Comparison of ENCODE assay signal across 9 mouse cellular contexts in the genomic region with DNA sequence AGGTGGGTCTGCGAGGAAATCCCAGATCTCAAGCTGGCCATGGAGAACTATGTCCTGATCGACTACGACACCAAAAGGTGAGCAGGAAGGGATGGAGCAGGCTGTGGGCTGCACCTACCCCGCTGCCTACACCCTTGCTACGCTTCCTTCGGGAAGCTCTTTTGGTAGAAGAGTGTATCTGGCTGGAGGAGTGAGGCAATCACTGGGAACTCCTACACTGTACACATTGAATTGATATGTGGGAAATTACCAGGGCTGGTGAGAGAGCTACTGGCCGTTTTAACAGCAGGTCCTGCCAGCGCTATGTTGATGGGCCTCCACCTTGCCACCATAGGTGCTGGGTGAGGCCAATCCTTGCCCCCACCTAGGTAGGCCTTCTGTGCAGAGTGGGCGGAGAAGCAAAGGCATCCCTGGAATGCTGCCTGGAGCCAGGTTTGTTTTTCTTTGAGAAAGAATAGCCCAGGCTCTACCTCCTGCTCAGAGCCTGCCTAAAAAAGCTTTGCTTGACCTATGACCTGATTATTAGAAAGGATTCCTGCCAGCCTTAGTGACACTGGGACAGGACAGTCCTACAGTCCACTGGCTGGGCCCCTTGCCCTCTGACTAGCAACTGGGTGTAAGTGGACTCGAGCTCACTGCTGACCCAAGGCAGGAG. TPM values are rescaled to one million over a fixed set of nuclear protein-coding genes. Genes with fewer than 3 reads are reported as not detected.
A peak's percentile ranks its signal among the peaks of the same experiment; 100 is the strongest.
DNase-seq lines count a peak whose midpoint lies in the region; ATAC-seq and TF ChIP-seq lines count a peak whose summit lies in the region.
"Had no signal": no experiment of that assay in that cellular context is flagged by ENCODE, and none has a peak within 500 bp of the region (broad histone marks: within the 10 kb centered on the region; RNA-seq: fewer than 3 reads in every experiment).

No protein-coding gene starts in this region.

- peak overlapping the region; percentile 65 for H3K27ac ChIP-seq in heart, postnatal 0 days (ENCODE audit: low read depth)
- peak overlapping the region; percentile 21; the same call in 1 of the 2 replicates for H3K27ac ChIP-seq in cortical plate, adult 2 months (ENCODE audit: insufficient read depth, low read length)
- no peak overlapping the region for H3K27ac ChIP-seq in midbrain, embryonic 13.5 days

- no peaks in the 10 kb centered on the region for H3K9me3 ChIP-seq in heart, postnatal 0 days (replicated peaks; ENCODE audit: control insufficient read depth, low read length)
- H3K9me3 ChIP-seq in midbrain, embryonic 13.5 days = no peaks in the 10 kb centered on the region
- H3K9me3 ChIP-seq: G1E had no signal

- ATAC-seq in heart, postnatal 0 days (ENCODE audit: insufficient read depth, low read depth) = no peak
- ATAC-seq in midbrain, embryonic 13.5 days = no peak
- ATAC-seq: midbrain, embryonic 16.5 days had no signal

- H3K4me2 ChIP-seq in heart, postnatal 0 days (ENCODE audit: low read depth, low read length) = no peak overlapping the region
- no peak overlapping the region for H3K4me2 ChIP-seq in midbrain, embryonic 13.5 days (replicated peaks)

- no peak for TF ChIP-seq EP300 in heart, postnatal 0 days (IDR thresholded peaks at IDR 0.05; ENCODE audit: low read depth)

- peaks cover 63% of the 10 kb centered on the region for H3K36me3 ChIP-seq in heart, postnatal 0 days (replicated peaks; ENCODE audit: control insufficient read depth, insufficient read depth, low read length)
- peaks cover 57% of the 10 kb centered on the region for H3K36me3 ChIP-seq in midbrain, embryonic 13.5 days

- H3K4me1 ChIP-seq in heart, postnatal 0 days (ENCODE audit: control insufficient read depth, insufficient read depth) = peaks cover 20% of the 10 kb centered on the region
- peaks cover 8% of the 10 kb centered on the region for H3K4me1 ChIP-seq in cortical plate, adult 2 months (ENCODE audit: control insufficient read depth, insufficient read depth, low read length)
- H3K4me1 ChIP-seq in midbrain, embryonic 13.5 days (replicated peaks) = peaks cover 5% of the 10 kb centered on the region

- H3K27me3 ChIP-seq in heart, postnatal 0 days (ENCODE audit: control insufficient read depth, insufficient read depth, low read length) = no peaks in the 10 kb centered on the region
- no peaks in the 10 kb centered on the region for H3K27me3 ChIP-seq in midbrain, embryonic 13.5 days

- H3K9ac ChIP-seq in heart, postnatal 0 days (replicated peaks; ENCODE audit: low read depth, low read length) = 0 out of 2 replicates have a peak overlapping the region, but pooled peaks have one; percentile 25
- no peak overlapping the region for H3K9ac ChIP-seq in midbrain, embryonic 13.5 days (replicated peaks)

- H3K4me3 ChIP-seq in heart, postnatal 0 days (ENCODE audit: low read depth, low read length) = no peak overlapping the region
- no peak overlapping the region for H3K4me3 ChIP-seq in cortical plate, adult 2 months (ENCODE audit: insufficient read depth, low read length)
- no peak overlapping the region for H3K4me3 ChIP-seq in midbrain, embryonic 13.5 days (replicated peaks)

- no peak for TF ChIP-seq CTCF in heart, postnatal 0 days (IDR thresholded peaks at IDR 0.05; ENCODE audit: low read depth)
- TF ChIP-seq CTCF in cortical plate, adult 2 months (IDR thresholded peaks at IDR 0.05; ENCODE audit: extremely low read depth, insufficient read depth, low read length) = no peak

- DNase-seq in heart, postnatal 0 days (ENCODE audit: low spot score) = no peak
- no peak for DNase-seq in heart, adult 9 months (ENCODE audit: low spot score in 2 of 2)
- peak; percentile 71 for DNase-seq in kidney, postnatal 14 days
- peak; percentile 27 to 61 for DNase-seq in lung, postnatal 4 days
- DNase-seq in thymus, postnatal 25 days = no peak

- TF ChIP-seq POLR2A in cortical plate, adult 2 months (IDR thresholded peaks at IDR 0.05; ENCODE audit: extremely low read depth, insufficient read depth, low read length) = no peak

- WGBS in heart, postnatal 0 days = 71% methylated on average over 10 of the region's 10 CpGs
- 89% methylated on average over 10 of the region's 10 CpGs for WGBS in midbrain, embryonic 13.5 days

RNA-seq across cellular contexts. Expression of a gene that starts 11.3 kb away (rescaled TPM):
- 19.4 and 32.8 TPM in 2 replicates for total RNA-seq in heart, postnatal 0 days (2014; rRNA removed; ENCODE audit: low replicate concordance)
- polyA plus RNA-seq in heart, postnatal 0 days (2015; fragmentation: Nextera tagmentation; extraction: Ambion mirVana) = 13.1 and 14.0 TPM in 2 replicates
- 45.9 and 47.8 TPM in 2 replicates for polyA plus RNA-seq in cortical plate, adult 2 months (2012; rRNA removed)
- polyA plus RNA-seq in midbrain, embryonic 13.5 days (2015; fragmentation: Nextera tagmentation; extraction: Ambion mirVana) = 19.3 and 23.3 TPM in 2 replicates

RNA-seq across cellular contexts. Expression of a gene that starts 24.2 kb away (rescaled TPM):
- total RNA-seq in heart, postnatal 0 days (2014; rRNA removed; ENCODE audit: low replicate concordance) = 72.7 and 77.9 TPM in 2 replicates
- 31.6 and 34.3 TPM in 2 replicates for polyA plus RNA-seq in heart, postnatal 0 days (2015; fragmentation: Nextera tagmentation; extraction: Ambion mirVana)
- polyA plus RNA-seq in cortical plate, adult 2 months (2012; rRNA removed) = 157 and 159 TPM in 2 replicates
- polyA plus RNA-seq in midbrain, embryonic 13.5 days (2015; fragmentation: Nextera tagmentation; extraction: Ambion mirVana) = 94.5 and 96.3 TPM in 2 replicates

RNA-seq across cellular contexts. Expression of a gene that starts 31.7 kb away (rescaled TPM):
- 8.8 and 12.7 TPM in 2 replicates for total RNA-seq in heart, postnatal 0 days (2014; rRNA removed; ENCODE audit: low replicate concordance)
- 25.2 and 26.0 TPM in 2 replicates for polyA plus RNA-seq in heart, postnatal 0 days (2015; fragmentation: Nextera tagmentation; extraction: Ambion mirVana)
- 38.9 and 46.1 TPM in 2 replicates for polyA plus RNA-seq in cortical plate, adult 2 months (2012; rRNA removed)
- polyA plus RNA-seq in midbrain, embryonic 13.5 days (2015; fragmentation: Nextera tagmentation; extraction: Ambion mirVana) = 64.1 and 64.9 TPM in 2 replicates

RNA-seq across cellular contexts. Expression of a gene that starts 32.1 kb away (rescaled TPM):
- total RNA-seq in heart, postnatal 0 days (2014; rRNA removed; ENCODE audit: low replicate concordance) = 29.3 and 50.6 TPM in 2 replicates
- 41.8 and 44.4 TPM in 2 replicates for polyA plus RNA-seq in heart, postnatal 0 days (2015; fragmentation: Nextera tagmentation; extraction: Ambion mirVana)
- polyA plus RNA-seq in cortical plate, adult 2 months (2012; rRNA removed) = 59.5 and 62.6 TPM in 2 replicates
- 131 and 150 TPM in 2 replicates for polyA plus RNA-seq in midbrain, embryonic 13.5 days (2015; fragmentation: Nextera tagmentation; extraction: Ambion mirVana)

RNA-seq across cellular contexts. Expression of a gene that starts 38.8 kb away (rescaled TPM):
- 4.0 TPM in 1 of 2 replicates, not detected in the other for total RNA-seq in heart, postnatal 0 days (2014; rRNA removed; ENCODE audit: low replicate concordance)
- polyA plus RNA-seq in heart, postnatal 0 days (2015; fragmentation: Nextera tagmentation; extraction: Ambion mirVana) = 0.18 and 0.22 TPM in 2 replicates
- 1.6 and 2.3 TPM in 2 replicates for polyA plus RNA-seq in cortical plate, adult 2 months (2012; rRNA removed)
- not detected in 2 replicates for polyA plus RNA-seq in midbrain, embryonic 13.5 days (2015; fragmentation: Nextera tagmentation; extraction: Ambion mirVana)
- polyA plus RNA-seq: midbrain, embryonic 16.5 days had no signal

Comparison
In these comparisons a context has a peak if more than half of its experiments do, and no peak if none do; other contexts are left out.
1. DNase-seq: peak in kidney, postnatal 14 days (single experiment) and lung, postnatal 4 days (2 of 2); none in heart, postnatal 0 days (single experiment), heart, adult 9 months (0 of 2) and thymus, postnatal 25 days (single experiment).